Mouse (Mus musculus) forebrain, embryonic 16.5 days (tissue): ENCODE results near the gene Gm10577. TPM values are rescaled to one million over a fixed set of nuclear protein-coding genes. Genes with fewer than 3 reads are reported as not detected.

Experiments used
- ATAC-seq: fragments of 200-750 bp; cut with Nextera tagmentation; 2 replicates; pipeline ENCODE4 v1.8.0; 2017; ENCODE audit warnings: mild to moderate bottlenecking, moderate library complexity
- H3K27ac ChIP-seq: fragments of 300-500 bp; sonication (generic); 2 replicates; pipeline ENCODE4 v1.5.1; 2014; ENCODE audit warnings: low read length, control low read depth
- H3K27me3 ChIP-seq: fragments of 300-500 bp; sonication (generic); replicated peaks from 2 replicates; pipeline ENCODE4 v1.6.1; 2014; ENCODE audit warnings: low read length; ENCODE audit not compliant: control insufficient read depth, insufficient read depth
- H3K36me3 ChIP-seq: fragments of 300-500 bp; sonication (generic); 2 replicates; pipeline ENCODE4 v1.6.1; 2014; ENCODE audit not compliant: control insufficient read depth, insufficient read depth
- H3K4me1 ChIP-seq: fragments of 300-500 bp; sonication (generic); replicated peaks from 2 replicates; pipeline ENCODE4 v1.6.1; 2014; ENCODE audit warnings: low read length; ENCODE audit not compliant: control insufficient read depth, insufficient read depth
- H3K4me2 ChIP-seq: fragments of 300-500 bp; sonication (generic); 2 replicates; pipeline ENCODE4 v1.6.1; 2014; ENCODE audit warnings: mild to moderate bottlenecking, low read length, control low read depth
- H3K4me3 ChIP-seq: fragments of 300-500 bp; sonication (generic); replicated peaks from 2 replicates; pipeline ENCODE4 v1.5.1; 2014; ENCODE audit warnings: mild to moderate bottlenecking, low read length, control low read depth
- H3K9ac ChIP-seq: fragments of 300-500 bp; sonication (generic); replicated peaks from 2 replicates; pipeline ENCODE4 v1.6.1; 2014; ENCODE audit warnings: low read depth, low read length, control low read depth
- H3K9me3 ChIP-seq: fragments of 300-500 bp; sonication (generic); 2 replicates; pipeline ENCODE4 v1.6.1; 2016; ENCODE audit warnings: low read length; ENCODE audit not compliant: control insufficient read depth
- WGBS: fragments of 180-500 bp; shearing (Covaris S2); extraction: QIAGEN DNeasy Blood & Tissue Kit; methylation state at CpG from one replicate; pipeline ENCODE4 v1.1.7; 2014; 5-methylcytosine and 5-hydroxymethylcytosine counted together
- polyA plus RNA-seq: library from polyadenylated mRNA; unstranded; fragments of >200 nt; fragmentation: Nextera tagmentation; extraction: Ambion mirVana; gene quantifications from 2 replicates; pipeline ENCODE4 v1.2.1, GENCODE M21; 2015

Gm10577 gene
- polyA plus RNA-seq, 1 experiment from 2014 or later: not detected

DNA sequence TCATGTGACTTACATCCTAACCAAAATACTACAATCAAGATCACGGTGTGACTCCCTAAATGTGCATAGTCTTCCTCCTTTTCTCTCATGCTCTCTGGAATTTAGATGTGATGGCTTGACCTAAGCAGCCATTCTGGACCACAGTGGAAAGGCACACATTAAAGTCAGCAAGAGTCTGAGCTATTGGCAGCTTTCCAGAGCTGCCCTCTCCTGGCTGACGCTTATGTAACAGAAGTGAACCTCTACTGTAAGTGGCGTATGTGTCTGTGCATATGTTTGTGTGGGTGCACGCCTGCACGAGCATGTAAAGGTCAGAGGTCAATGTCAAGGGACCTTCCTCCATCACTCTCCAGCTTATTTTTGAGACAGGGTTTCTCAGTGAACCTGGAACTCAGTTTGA is 14.6 kb upstream of the Gm10577 start:
- WGBS: 84% methylated on average over 5 of the region's 5 CpGs
- no peaks in the 10 kb centered on the region for H3K9me3 ChIP-seq
- no peaks in the 10 kb centered on the region for H3K36me3 ChIP-seq
- H3K4me3 ChIP-seq: no peak overlapping the region
- H3K9ac ChIP-seq: no peak overlapping the region
- ATAC-seq: no peak
- H3K27me3 ChIP-seq: no peaks in the 10 kb centered on the region
- no peaks in the 10 kb centered on the region for H3K4me1 ChIP-seq
- no peak overlapping the region for H3K27ac ChIP-seq
- no peak overlapping the region for H3K4me2 ChIP-seq

DNA sequence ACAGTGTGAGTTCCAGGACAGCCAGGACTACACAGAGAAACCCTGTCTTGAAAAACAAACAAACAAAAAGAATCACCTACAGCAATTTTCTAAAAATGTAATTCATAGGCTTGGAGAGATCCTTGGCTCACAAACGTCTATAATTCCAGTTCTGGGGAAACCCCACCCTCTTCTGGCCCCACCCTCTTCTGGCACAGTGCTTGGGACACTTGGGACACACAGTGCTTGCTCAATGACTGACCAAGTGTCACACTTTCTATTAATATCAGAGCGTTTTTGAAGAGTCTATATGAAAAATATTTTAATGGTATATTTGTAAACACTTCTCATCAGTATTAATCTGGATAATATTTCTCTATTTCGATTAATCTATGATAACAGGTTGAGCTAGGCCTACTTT is 12.6 kb upstream of the Gm10577 start:
- H3K4me1 ChIP-seq: no peaks in the 10 kb centered on the region
- ATAC-seq: no peak
- 82% methylated on average over 3 of the region's 3 CpGs for WGBS

DNA sequence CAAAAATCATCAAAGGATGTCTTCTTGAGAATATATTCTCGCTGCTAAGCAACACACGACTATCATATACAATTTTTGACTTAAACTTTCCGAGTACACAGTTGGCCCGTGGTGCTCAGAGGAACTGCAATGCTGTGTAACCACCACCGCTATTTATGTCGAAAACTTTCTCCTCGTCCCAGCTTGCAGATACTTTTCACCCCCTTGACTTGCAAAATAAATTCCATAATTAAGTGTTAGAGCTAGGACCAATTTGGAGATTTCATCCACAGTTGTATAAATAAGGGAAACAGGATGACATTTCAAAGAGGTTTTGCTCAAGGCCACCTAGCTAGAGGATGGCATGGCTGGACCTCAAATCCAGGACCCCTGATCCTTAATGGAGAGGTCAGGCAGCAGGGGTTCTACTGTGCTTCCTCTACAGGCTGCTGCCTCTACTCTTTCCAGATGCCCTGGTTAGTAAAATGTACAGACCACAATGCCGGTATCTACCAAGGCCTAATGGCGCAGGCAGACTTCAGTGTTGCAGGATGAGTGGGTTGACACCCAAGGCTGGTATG is 7.4 kb upstream of the Gm10577 start:
- whole genome bisulfite sequencing: 93% methylated on average over 9 of the region's 9 CpGs
- peaks cover 3% of the 10 kb centered on the region; the same call in 1 of the 2 replicates for H3K9me3 ChIP-seq

More for the DNA sequence above, 12.6 kb upstream of the Gm10577 start:
- no peak overlapping the region for H3K9ac ChIP-seq
- no peak overlapping the region for H3K27ac ChIP-seq
- H3K27me3 ChIP-seq: no peaks in the 10 kb centered on the region
- no peak overlapping the region for H3K4me2 ChIP-seq
- no peaks in the 10 kb centered on the region for H3K9me3 ChIP-seq
- H3K36me3 ChIP-seq: no peaks in the 10 kb centered on the region
- H3K4me3 ChIP-seq: no peak overlapping the region

DNA sequence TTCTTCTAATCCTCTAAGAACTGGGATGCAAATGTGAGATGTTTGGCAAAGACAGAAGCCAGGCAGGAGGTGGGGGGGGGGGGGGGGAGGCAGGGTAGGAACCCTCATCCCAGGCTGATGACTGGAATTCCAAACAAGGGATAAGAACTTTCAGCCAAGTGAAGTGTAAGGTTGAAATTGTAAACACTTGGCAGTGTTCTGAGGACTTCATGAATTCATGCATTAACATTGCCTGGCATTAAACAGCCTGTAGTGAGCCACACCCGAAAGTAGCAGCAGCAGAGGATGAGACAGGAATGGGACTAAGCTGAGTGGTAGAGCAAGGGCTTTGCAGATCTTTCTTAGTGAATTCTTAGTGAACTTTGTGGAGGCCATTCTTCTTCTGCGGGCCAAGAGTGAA is 6.5 kb upstream of the Gm10577 start:
- WGBS: 44% methylated on average over 2 of the region's 2 CpGs
- H3K9me3 ChIP-seq: peaks cover 6% of the 10 kb centered on the region; the same call in 1 of the 2 replicates
- ATAC-seq: peak; percentile 93
- H3K9ac ChIP-seq: no peak overlapping the region
- no peaks in the 10 kb centered on the region for H3K36me3 ChIP-seq
- no peak overlapping the region for H3K4me3 ChIP-seq
- no peak overlapping the region for H3K27ac ChIP-seq
- H3K4me2 ChIP-seq: no peak overlapping the region
- H3K4me1 ChIP-seq: peaks cover 9% of the 10 kb centered on the region
- no peaks in the 10 kb centered on the region for H3K27me3 ChIP-seq

More for the DNA sequence above, 7.4 kb upstream of the Gm10577 start:
- H3K4me2 ChIP-seq: no peak overlapping the region
- H3K36me3 ChIP-seq: no peaks in the 10 kb centered on the region
- H3K27ac ChIP-seq: no peak overlapping the region
- no peak for ATAC-seq
- H3K4me3 ChIP-seq: no peak overlapping the region
- no peak overlapping the region for H3K9ac ChIP-seq
- H3K27me3 ChIP-seq: no peaks in the 10 kb centered on the region
- peaks cover 9% of the 10 kb centered on the region for H3K4me1 ChIP-seq

DNA sequence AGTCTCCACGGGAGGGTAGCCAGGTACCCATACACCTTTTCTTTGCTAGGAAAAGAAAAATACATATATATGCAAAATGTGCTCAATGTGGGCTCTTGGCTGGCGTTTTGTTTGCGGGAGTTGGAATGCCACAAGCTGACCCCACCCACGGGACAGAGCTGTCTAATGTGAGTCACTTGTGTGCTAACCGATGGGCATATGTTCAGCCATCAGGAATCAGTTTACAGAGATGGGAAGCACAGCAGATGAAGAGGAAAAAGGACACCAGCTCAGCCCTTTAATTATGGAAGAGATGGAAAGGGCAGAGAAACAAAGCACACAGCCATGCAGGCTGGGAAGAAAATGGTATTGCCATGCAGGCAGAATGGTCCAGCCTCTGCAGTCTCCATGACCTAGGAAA is 6.1 kb upstream of the Gm10577 start:
- Histone ChIP-seq H3K27ac (no peak overlapping the region), H3K36me3 (no peaks in the 10 kb centered on the region), H3K27me3 (no peaks in the 10 kb centered on the region), H3K9me3 (peaks cover 6% of the 10 kb centered on the region; the same call in 1 of the 2 replicates), H3K9ac (no peak overlapping the region), H3K4me2 (no peak overlapping the region), H3K4me1 (peaks cover 9% of the 10 kb centered on the region), H3K4me3 (no peak overlapping the region)
- peak; percentile 71 for ATAC-seq
- WGBS: 52% methylated on average over 5 of the region's 5 CpGs

DNA sequence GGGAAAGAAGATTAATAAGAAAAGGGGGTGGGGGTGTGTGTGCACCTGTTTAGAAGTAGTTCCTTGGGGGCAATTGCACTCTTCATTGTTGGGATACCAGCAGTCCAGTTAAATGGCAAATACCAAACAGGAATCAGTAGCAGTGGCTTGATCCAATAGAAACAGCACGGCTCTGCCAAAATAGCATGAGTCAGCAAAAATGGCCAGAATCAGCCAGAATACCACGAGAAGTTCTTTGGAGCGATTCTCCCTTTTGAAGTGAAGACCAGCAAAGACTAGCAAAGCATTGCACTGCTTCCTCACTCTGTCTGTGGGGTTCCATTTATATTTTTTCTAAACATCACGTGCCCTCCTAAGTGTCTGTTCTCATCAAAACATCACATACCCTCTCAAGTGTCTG is 2.7 kb downstream of the Gm10577 start:
- no peak for ATAC-seq
- Histone ChIP-seq H3K36me3 (no peaks in the 10 kb centered on the region), H3K27ac (no peak overlapping the region), H3K9ac (no peak overlapping the region), H3K27me3 (no peaks in the 10 kb centered on the region), H3K9me3 (peaks cover 7% of the 10 kb centered on the region; the same call in 1 of the 2 replicates), H3K4me2 (no peak overlapping the region), H3K4me1 (no peaks in the 10 kb centered on the region), H3K4me3 (no peak overlapping the region)
- 83% methylated on average over 4 of the region's 4 CpGs for WGBS

DNA sequence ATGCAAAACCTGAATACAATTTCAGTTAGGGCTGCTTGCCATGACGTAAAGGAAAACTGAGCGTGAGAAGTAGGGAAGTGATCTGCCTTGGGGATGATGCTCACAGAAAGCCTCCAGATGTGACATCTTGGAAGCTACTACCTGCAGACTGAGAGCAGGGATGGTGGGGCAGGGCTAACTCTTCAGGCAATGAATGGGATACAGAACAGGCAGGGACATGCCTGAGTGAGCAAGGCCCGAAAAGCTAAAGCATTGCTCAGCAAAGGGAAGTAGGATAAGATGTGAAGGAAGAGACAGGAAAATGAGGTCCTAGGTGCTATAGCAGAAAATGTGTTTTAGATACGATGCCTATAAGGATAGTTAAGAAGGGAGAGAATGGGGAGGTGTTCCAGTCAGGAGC is 11.4 kb downstream of the Gm10577 start:
- no peak for ATAC-seq
- Histone ChIP-seq H3K9ac (no peak overlapping the region), H3K27ac (no peak overlapping the region), H3K27me3 (no peaks in the 10 kb centered on the region), H3K36me3 (no peaks in the 10 kb centered on the region), H3K9me3 (no peaks in the 10 kb centered on the region), H3K4me1 (no peaks in the 10 kb centered on the region; the same call in 1 of the 2 replicates), H3K4me3 (no peak overlapping the region), H3K4me2 (no peak overlapping the region)
- WGBS: 83% methylated on average over 4 of the region's 4 CpGs

DNA sequence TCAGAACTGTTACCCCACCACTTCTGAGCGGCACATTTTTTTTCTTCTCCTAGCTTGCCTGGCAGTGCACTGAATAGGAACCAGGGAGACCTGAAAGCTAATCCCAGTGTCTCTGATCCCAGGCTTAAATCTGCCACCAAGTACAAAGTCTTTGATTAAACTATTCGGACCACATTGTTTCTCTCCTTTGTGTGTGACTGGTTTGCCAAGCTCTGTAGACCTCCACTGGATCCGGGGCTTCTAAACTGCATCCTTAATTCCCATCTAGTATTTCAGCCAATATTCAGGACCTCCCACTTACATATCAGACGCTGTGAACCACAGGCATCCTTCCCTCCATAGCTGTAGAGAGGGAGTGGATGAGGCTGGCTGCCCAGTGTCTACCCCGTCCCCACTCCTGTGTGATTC is 12.1 kb downstream of the Gm10577 start:
- Histone ChIP-seq H3K27me3 (no peaks in the 10 kb centered on the region), H3K4me1 (no peaks in the 10 kb centered on the region; the same call in 1 of the 2 replicates), H3K4me3 (no peak overlapping the region), H3K36me3 (no peaks in the 10 kb centered on the region), H3K9ac (no peak overlapping the region), H3K9me3 (no peaks in the 10 kb centered on the region), H3K27ac (no peak overlapping the region), H3K4me2 (no peak overlapping the region)
- WGBS: 17% methylated on average over 5 of the region's 5 CpGs
- peak; percentile 61 for ATAC-seq

DNA sequence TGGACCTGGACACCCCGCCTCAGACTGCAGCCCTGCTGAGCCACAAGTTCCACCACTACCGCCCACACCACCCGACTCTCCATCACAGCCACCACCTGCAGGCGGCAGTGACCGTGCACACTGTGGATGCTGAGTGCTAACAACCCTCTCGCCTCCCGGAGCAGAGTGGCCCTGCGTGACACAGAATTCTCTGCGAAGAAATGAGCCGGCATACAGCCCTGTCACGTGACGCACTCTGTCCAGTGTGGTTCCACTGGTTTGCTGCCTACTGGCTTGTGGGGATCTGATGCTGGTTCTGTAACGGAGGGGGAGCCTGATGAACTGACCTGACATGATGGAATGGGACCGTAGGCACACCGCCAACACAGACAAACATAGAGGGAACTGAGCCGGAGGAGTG is 17.5 kb downstream of the Gm10577 start:
- ATAC-seq: no peak
- no peaks in the 10 kb centered on the region for H3K36me3 ChIP-seq

DNA sequence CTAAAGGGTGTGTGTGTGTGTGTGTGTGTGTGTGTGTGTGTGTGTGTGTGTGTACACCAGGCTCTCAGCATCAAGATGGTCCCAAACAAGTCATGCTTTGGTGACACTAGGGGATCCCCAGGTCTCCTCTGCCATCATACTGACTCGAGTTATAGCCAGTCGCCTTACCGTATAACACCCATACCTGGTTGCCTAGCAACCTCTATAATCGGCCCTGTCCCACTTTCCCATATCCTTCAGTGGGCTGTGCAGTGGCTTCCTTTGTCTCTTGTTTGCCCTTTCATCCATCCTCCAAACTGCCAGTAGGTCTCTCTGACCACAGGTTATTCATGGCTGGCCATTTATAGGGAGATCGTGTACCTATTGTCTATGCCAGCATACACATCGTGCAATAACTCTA is 19.4 kb downstream of the Gm10577 start:
- Histone ChIP-seq H3K9ac (no peak overlapping the region), H3K4me2 (no peak overlapping the region), H3K4me3 (no peak overlapping the region), H3K27me3 (no peaks in the 10 kb centered on the region), H3K4me1 (peaks cover 12% of the 10 kb centered on the region; the same call in 1 of the 2 replicates), H3K27ac (no peak overlapping the region), H3K9me3 (no peaks in the 10 kb centered on the region), H3K36me3 (no peaks in the 10 kb centered on the region)
- WGBS: 76% methylated on average over 6 of the region's 6 CpGs
- ATAC-seq: no peak

More for the DNA sequence above, 17.5 kb downstream of the Gm10577 start:
- H3K9ac ChIP-seq: no peak overlapping the region
- H3K27me3 ChIP-seq: no peaks in the 10 kb centered on the region
- no peak overlapping the region for H3K4me2 ChIP-seq
- no peak overlapping the region for H3K4me3 ChIP-seq
- WGBS: 95% methylated on average over 16 of the region's 16 CpGs
- no peak overlapping the region for H3K27ac ChIP-seq
- H3K9me3 ChIP-seq: no peaks in the 10 kb centered on the region
- peaks cover 8% of the 10 kb centered on the region; the same call in 1 of the 2 replicates for H3K4me1 ChIP-seq
